Mouse (Mus musculus) stomach, postnatal 0 days (tissue): ENCODE data around the gene Gatad2a.
"Not testable (repeated sequence)": the region's sequence is repeated elsewhere in the genome, so short reads cannot be mapped to it uniquely, and the experiment has no call there.

Experiments
- CTCF ChIP-seq: IDR thresholded peaks from 2 replicates; pipeline ENCODE4 v1.5.1; 2016; ENCODE audit warnings: antibody characterized with exemption, low read depth, mild to moderate bottlenecking, moderate library complexity
- EP300 ChIP-seq: optimal IDR thresholded peaks from 2 replicates; pipeline ENCODE3; 2016; ENCODE audit warnings: antibody characterized with exemption

GRCm38 (mm10) chr8:69942495-69942894 lies 53.7 kb downstream of the Gatad2a start:
- not testable (repeated sequence) for TF ChIP-seq CTCF, EP300
